Mouse (Mus musculus) liver, postnatal 0 days (tissue): Measurements from ENCODE around the gene Nom1.

Source experiments
- CTCF ChIP-seq: sonication (generic); IDR thresholded peaks from 2 replicates; pipeline ENCODE4 v1.5.1; 2016; ENCODE audit warnings: antibody characterized with exemption, low read depth
- EP300 ChIP-seq: IDR thresholded peaks from 2 replicates; pipeline ENCODE4 v1.6.1; 2016; ENCODE audit warnings: antibody characterized with exemption, low read depth, mild to moderate bottlenecking

DNA sequence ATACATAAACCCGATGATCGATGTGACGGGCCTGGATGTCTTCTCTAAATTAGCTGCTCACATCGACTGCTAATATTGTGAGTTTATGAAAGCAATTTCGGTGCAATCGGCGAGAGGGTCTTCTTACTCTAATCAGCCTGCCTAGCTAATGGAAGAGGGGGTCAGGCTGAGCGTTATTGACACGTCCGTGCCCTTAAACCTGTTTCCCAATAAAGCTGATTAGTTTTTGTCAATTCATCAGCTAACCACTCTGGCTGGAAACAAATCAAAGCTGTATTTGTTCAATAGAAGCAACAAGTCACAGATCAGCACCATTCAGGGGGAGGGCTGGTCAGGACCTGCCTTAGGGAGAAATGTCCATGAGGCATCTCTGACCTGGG is 51.5 kb downstream of the Nom1 start:
- TF ChIP-seq CTCF (no peak), EP300 (no peak)
